Mouse (Mus musculus) limb, embryonic 10.5 days (tissue): ENCODE measurements around the gene Oxct1. TPM values are rescaled to one million over a fixed set of nuclear protein-coding genes. Genes with fewer than 3 reads are reported as not detected.
A peak's percentile ranks its signal among the peaks of the same experiment; 100 is the strongest.

Experiments used
- DNase-seq: peaks from one replicate; pipeline ENCODE4 v3.0.0-alpha.2; 2017; ENCODE audit warnings: low spot score
- H3K27ac ChIP-seq: fragments of 300-500 bp; sonication (generic); 2 replicates; pipeline ENCODE4 v1.5.1; 2016; ENCODE audit warnings: mild to moderate bottlenecking
- H3K27me3 ChIP-seq: fragments of 300-500 bp; sonication (generic); 2 replicates; pipeline ENCODE4 v1.6.1; 2016; ENCODE audit warnings: low read depth, mild to moderate bottlenecking; ENCODE audit not compliant: poor library complexity, severe bottlenecking
- H3K36me3 ChIP-seq: fragments of 300-500 bp; sonication (generic); 2 replicates; pipeline ENCODE4 v1.6.1; 2016; ENCODE audit warnings: mild to moderate bottlenecking, moderate library complexity
- H3K4me1 ChIP-seq: fragments of 300-500 bp; sonication (generic); 2 replicates; pipeline ENCODE4 v1.6.1; 2016
- H3K4me3 ChIP-seq: fragments of 300-500 bp; sonication (generic); 2 replicates; pipeline ENCODE4 v1.5.1; 2016; ENCODE audit warnings: mild to moderate bottlenecking, moderate library complexity
- H3K9me3 ChIP-seq: fragments of 300-500 bp; sonication (generic); replicated peaks from 2 replicates; pipeline ENCODE4 v1.6.1; 2016; ENCODE audit warnings: mild to moderate bottlenecking
- WGBS: fragments of 180-500 bp; shearing (Covaris S2); methylation state at CpG from one replicate; pipeline ENCODE4 v1.1.7; 2016; 5-methylcytosine and 5-hydroxymethylcytosine counted together
- polyA plus RNA-seq: library from polyadenylated mRNA; unstranded; fragments of >200 nt; fragmentation: Nextera tagmentation; extraction: Ambion mirVana; gene quantifications from 2 replicates; pipeline ENCODE4 v1.2.1, GENCODE M21; 2016

Gene Oxct1
- polyA plus RNA-seq, 1 experiment from 2014 or later: 116 TPM

- DNase-seq: peak; percentile 44
- WGBS: 32% methylated on average over 4 of the region's 4 CpGs
- Histone ChIP-seq H3K27me3 (no peaks in the 10 kb centered on the region), H3K9me3 (no peaks in the 10 kb centered on the region), H3K4me3 (no peak overlapping the region), H3K4me1 (no peaks in the 10 kb centered on the region), H3K27ac (no peak overlapping the region), H3K36me3 (peaks cover 24% of the 10 kb centered on the region)
Observed at GRCm38 (mm10) chr15:4043032-4043471, 16.9 kb downstream of the Oxct1 start.

GRCm38 (mm10) chr15:4056627-4057026 is 30.4 kb downstream of the Oxct1 start:
- no peaks in the 10 kb centered on the region for H3K27me3 ChIP-seq
- DNase-seq: no peak
- H3K36me3 ChIP-seq: peaks cover 54% of the 10 kb centered on the region
- WGBS: 37% methylated on average over 5 of the region's 5 CpGs
- no peaks in the 10 kb centered on the region for H3K9me3 ChIP-seq
- no peak overlapping the region for H3K27ac ChIP-seq
- no peak overlapping the region for H3K4me3 ChIP-seq
- no peaks in the 10 kb centered on the region for H3K4me1 ChIP-seq

DNA sequence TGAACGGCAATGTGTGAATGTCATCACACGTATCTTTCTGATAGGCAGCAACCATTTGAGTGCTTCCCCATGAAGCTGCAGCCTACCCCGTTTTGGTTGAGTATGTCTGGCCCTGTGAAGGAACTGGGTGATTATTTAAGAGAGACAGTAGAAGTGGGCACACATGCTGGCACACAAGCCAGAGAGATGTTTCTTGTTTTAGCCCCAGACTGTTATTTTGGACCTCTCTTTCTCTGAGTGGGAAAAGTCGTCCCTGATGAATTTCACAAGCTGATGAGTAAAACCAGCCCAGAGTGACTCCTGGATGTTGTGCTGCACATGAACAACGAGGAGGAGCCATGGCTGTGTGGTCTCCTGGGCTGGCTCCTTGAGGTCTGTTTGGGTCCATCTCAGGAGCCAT is 37.4 kb downstream of the Oxct1 start:
- no peaks in the 10 kb centered on the region for H3K4me1 ChIP-seq
- 87% methylated on average over 5 of the region's 5 CpGs for WGBS
- H3K36me3 ChIP-seq: peaks cover 37% of the 10 kb centered on the region
- H3K27ac ChIP-seq: no peak overlapping the region
- H3K9me3 ChIP-seq: no peaks in the 10 kb centered on the region
- H3K4me3 ChIP-seq: no peak overlapping the region
- no peaks in the 10 kb centered on the region for H3K27me3 ChIP-seq
- DNase-seq: no peak

DNA sequence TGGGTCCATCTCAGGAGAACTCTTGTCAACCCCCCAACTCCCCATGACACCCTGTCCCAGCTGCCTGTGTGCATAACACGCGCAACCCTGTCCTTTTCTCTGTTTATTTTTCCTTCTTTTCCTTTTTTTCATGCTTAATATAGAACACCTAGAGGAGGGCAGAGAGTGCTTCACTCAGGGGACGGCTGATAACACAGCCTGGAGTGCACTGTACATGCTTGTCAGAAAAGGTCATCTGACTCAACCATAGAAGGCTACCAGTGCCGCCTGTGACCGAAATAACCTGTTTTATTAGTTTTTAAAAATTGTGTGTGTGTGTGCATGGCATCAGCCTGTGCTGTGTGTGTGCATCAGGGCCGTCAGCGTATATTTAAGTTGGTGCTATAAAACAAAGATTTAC is 37.8 kb downstream of the Oxct1 start:
- no peak overlapping the region for H3K27ac ChIP-seq
- peaks cover 36% of the 10 kb centered on the region for H3K36me3 ChIP-seq

GRCm38 (mm10) chr15:4064694-4065093 is 38.5 kb downstream of the Oxct1 start:
- H3K4me1 ChIP-seq: no peaks in the 10 kb centered on the region
- no peak for DNase-seq
- H3K9me3 ChIP-seq: no peaks in the 10 kb centered on the region
- no peak overlapping the region for H3K4me3 ChIP-seq
- H3K27ac ChIP-seq: no peak overlapping the region
- 93% methylated on average over 5 of the region's 5 CpGs for WGBS
- H3K36me3 ChIP-seq: peaks cover 30% of the 10 kb centered on the region
- H3K27me3 ChIP-seq: no peaks in the 10 kb centered on the region

More for the DNA sequence above, 37.8 kb downstream of the Oxct1 start:
- Histone ChIP-seq H3K4me1 (no peaks in the 10 kb centered on the region), H3K9me3 (no peaks in the 10 kb centered on the region), H3K27me3 (no peaks in the 10 kb centered on the region), H3K4me3 (no peak overlapping the region)
- WGBS: 95% methylated on average over 7 of the region's 7 CpGs
- no peak for DNase-seq

- no peak for DNase-seq
- 85% methylated on average over 5 of the region's 5 CpGs for WGBS
- Histone ChIP-seq H3K4me1 (no peaks in the 10 kb centered on the region), H3K9me3 (no peaks in the 10 kb centered on the region), H3K27ac (no peak overlapping the region), H3K4me3 (no peak overlapping the region), H3K27me3 (no peaks in the 10 kb centered on the region), H3K36me3 (peaks cover 8% of the 10 kb centered on the region; the same call in 1 of the 2 replicates)
Observed at GRCm38 (mm10) chr15:4067273-4067990, 41.2 kb downstream of the Oxct1 start.

GRCm38 (mm10) chr15:4077978-4078377 is 51.8 kb downstream of the Oxct1 start:
- Histone ChIP-seq H3K4me3 (no peak overlapping the region), H3K36me3 (peaks cover 9% of the 10 kb centered on the region; the same call in 1 of the 2 replicates), H3K27ac (no peak overlapping the region), H3K27me3 (no peaks in the 10 kb centered on the region), H3K9me3 (no peaks in the 10 kb centered on the region), H3K4me1 (no peaks in the 10 kb centered on the region)
- WGBS: 88% methylated on average over 4 of the region's 4 CpGs
- DNase-seq: no peak

- WGBS: 94% methylated on average over 5 of the region's 5 CpGs
- Histone ChIP-seq H3K9me3 (no peaks in the 10 kb centered on the region), H3K4me1 (no peaks in the 10 kb centered on the region), H3K27me3 (no peaks in the 10 kb centered on the region), H3K4me3 (no peak overlapping the region), H3K36me3 (peaks cover 4% of the 10 kb centered on the region; the same call in 1 of the 2 replicates), H3K27ac (no peak overlapping the region)
- no peak for DNase-seq
Observed at GRCm38 (mm10) chr15:4078785-4079184, 52.6 kb downstream of the Oxct1 start.

DNA sequence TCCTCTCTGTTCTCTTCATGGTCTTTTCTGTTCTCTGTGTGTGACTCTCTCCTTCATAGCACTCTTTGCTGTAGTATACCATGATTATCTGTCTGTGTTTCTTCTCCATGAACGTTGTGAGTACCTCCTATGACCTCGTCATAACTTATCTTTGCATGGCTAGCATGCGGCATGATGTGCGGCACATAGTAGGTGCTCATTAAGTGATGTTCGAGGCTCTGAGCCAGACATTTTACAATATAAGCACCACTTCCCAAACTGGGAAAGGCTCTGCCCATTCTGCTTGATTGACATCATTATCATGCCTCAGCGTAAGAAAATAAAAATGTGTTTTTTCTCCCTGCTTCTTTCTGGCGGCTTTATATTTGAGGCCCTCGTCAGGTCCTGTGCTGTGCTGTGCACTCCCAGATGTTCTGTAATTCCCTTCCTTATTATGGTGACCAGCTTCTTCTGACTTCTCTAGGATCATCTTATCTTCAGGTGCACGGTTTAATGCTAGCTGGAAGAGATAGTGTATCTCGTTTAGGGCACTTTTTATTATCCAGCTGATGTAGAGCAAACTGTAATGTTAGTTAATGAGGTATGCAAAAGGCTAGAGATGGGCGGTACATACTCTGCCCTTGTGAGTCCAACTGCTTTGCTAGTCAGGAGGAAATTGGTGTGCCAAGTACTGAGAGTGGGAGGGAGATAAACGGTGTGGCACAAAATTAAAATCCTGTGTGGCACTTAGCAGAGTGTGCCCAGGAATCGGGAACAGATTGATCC is 53.4 kb downstream of the Oxct1 start:
- no peaks in the 10 kb centered on the region for H3K9me3 ChIP-seq

GRCm38 (mm10) chr15:4085600-4086384 is 59.6 kb downstream of the Oxct1 start:
- no peak overlapping the region for H3K27ac ChIP-seq
- no peaks in the 10 kb centered on the region for H3K9me3 ChIP-seq
- no peak overlapping the region for H3K4me3 ChIP-seq
- 88% methylated on average over 10 of the region's 10 CpGs for WGBS
- no peaks in the 10 kb centered on the region for H3K27me3 ChIP-seq
- no peaks in the 10 kb centered on the region for H3K4me1 ChIP-seq
- no peaks in the 10 kb centered on the region for H3K36me3 ChIP-seq
- DNase-seq: no peak

More for the DNA sequence above, 53.4 kb downstream of the Oxct1 start:
- 92% methylated on average over 13 of the region's 13 CpGs for WGBS
- Histone ChIP-seq H3K27me3 (no peaks in the 10 kb centered on the region), H3K4me1 (no peaks in the 10 kb centered on the region), H3K4me3 (no peak overlapping the region), H3K36me3 (peaks cover 4% of the 10 kb centered on the region; the same call in 1 of the 2 replicates), H3K27ac (no peak overlapping the region)
- DNase-seq: no peak

DNA sequence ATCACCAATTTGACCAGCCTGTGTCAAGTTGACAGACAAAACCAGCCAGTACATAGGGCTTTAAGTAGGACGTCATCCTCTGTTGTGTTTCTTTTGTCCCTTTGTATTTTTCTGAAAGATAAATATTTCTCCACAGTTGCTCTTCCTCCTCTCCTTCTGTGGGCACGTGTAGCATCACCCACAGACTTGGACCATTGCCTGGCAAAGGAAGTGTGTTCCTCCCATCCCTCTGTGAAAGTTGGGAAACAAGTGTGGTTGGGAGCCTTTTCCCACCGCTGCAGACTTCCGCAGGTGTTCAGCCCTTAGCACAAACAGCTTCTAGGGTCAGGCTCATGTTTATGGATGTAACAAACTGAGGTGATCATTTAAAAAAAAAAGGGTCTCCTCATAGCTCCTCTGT is 61.3 kb downstream of the Oxct1 start:
- Histone ChIP-seq H3K4me1 (no peaks in the 10 kb centered on the region), H3K36me3 (peaks cover 10% of the 10 kb centered on the region), H3K9me3 (no peaks in the 10 kb centered on the region), H3K4me3 (no peak overlapping the region), H3K27ac (no peak overlapping the region), H3K27me3 (no peaks in the 10 kb centered on the region)
- no peak for DNase-seq
- WGBS: 84% methylated on average over 4 of the region's 4 CpGs

- Histone ChIP-seq H3K9me3 (no peaks in the 10 kb centered on the region), H3K4me1 (no peaks in the 10 kb centered on the region), H3K27ac (no peak overlapping the region), H3K36me3 (peaks cover 10% of the 10 kb centered on the region), H3K27me3 (no peaks in the 10 kb centered on the region), H3K4me3 (no peak overlapping the region)
- no peak for DNase-seq
- WGBS: 74% methylated on average over 7 of the region's 7 CpGs
Observed at GRCm38 (mm10) chr15:4087914-4088313, 61.7 kb downstream of the Oxct1 start.

- Histone ChIP-seq H3K4me1 (no peaks in the 10 kb centered on the region), H3K27ac (no peak overlapping the region), H3K4me3 (no peak overlapping the region), H3K27me3 (no peaks in the 10 kb centered on the region), H3K9me3 (no peaks in the 10 kb centered on the region), H3K36me3 (peaks cover 12% of the 10 kb centered on the region)
- DNase-seq: no peak
- WGBS: 89% methylated on average over 3 of the region's 3 CpGs
Observed at GRCm38 (mm10) chr15:4090601-4091000, 64.4 kb downstream of the Oxct1 start.
